Mouse (Mus musculus) right cerebral cortex, adult 2 months (tissue): ENCODE measurements around the gene 1700009N14Rik.

Experiments
- DNase-seq, 2 experiments: peaks; one replicate each; pipeline ENCODE4 v3.0.0; 2021 to 2022; ENCODE audit warnings: low spot score in 2 of 2

The 1700009N14Rik gene

GRCm38 (mm10) chr4:39450069-39450468 is at the start of gene 1700009N14Rik:
Gene 1700009N14Rik (plus strand): TSS chr4:39450295.
- no peak for DNase-seq

- DNase-seq, result no peak
Measured at GRCm38 (mm10) chr4:39437870-39438367, 12.2 kb upstream of the 1700009N14Rik start.

- no peak for DNase-seq
Measured at GRCm38 (mm10) chr4:39474291-39474690, 24.2 kb downstream of the 1700009N14Rik start.

- DNase-seq, result no peak
Measured at GRCm38 (mm10) chr4:39486393-39486792, 36.3 kb downstream of the 1700009N14Rik start.

GRCm38 (mm10) chr4:39493596-39493995 is 43.5 kb downstream of the 1700009N14Rik start:
- no peak for DNase-seq

GRCm38 (mm10) chr4:39495875-39496274 is 45.8 kb downstream of the 1700009N14Rik start:
- DNase-seq, result no peak
